Mouse (Mus musculus) spleen, adult 2 months (tissue): ENCODE measurements around the gene Actb. TPM values are rescaled to one million over a fixed set of nuclear protein-coding genes. Genes with fewer than 3 reads are reported as not detected.

Experiments
- DNase-seq, 2 experiments: peaks; one replicate each; pipeline versions ENCODE4 v3.0.0 to v3.0.0-alpha.2; 2012 to 2021; ENCODE audit warnings: low spot score in 2 of 2, low read depth in 1 of 2
- H3K27ac ChIP-seq: fragments of 200-500 bp; 2 replicates; pipeline ENCODE4 v1.5.1; 2012; ENCODE audit warnings: low read length, inconsistent platforms; ENCODE audit not compliant: insufficient read depth
- H3K27me3 ChIP-seq: fragments of 200-500 bp; 2 replicates; pipeline ENCODE4 v1.6.1; 2012; ENCODE audit warnings: mild to moderate bottlenecking, moderate library complexity, low read length, inconsistent platforms; ENCODE audit not compliant: control insufficient read depth, insufficient read depth
- H3K36me3 ChIP-seq: fragments of 200-500 bp; 2 replicates; pipeline ENCODE4 v1.6.1; 2012; ENCODE audit warnings: mild to moderate bottlenecking, low read length, inconsistent platforms; ENCODE audit not compliant: control insufficient read depth, insufficient read depth
- H3K4me1 ChIP-seq: fragments of 200-500 bp; 2 replicates; pipeline ENCODE4 v1.6.1; 2011; ENCODE audit warnings: inconsistent platforms; ENCODE audit not compliant: control insufficient read depth, insufficient read depth, insufficient read length
- H3K4me3 ChIP-seq: fragments of 200-500 bp; 2 replicates; pipeline ENCODE4 v1.5.1; 2011; ENCODE audit warnings: mild to moderate bottlenecking, inconsistent platforms; ENCODE audit not compliant: insufficient read depth, insufficient read length; ENCODE audit errors: extremely low read depth
- CTCF ChIP-seq: fragments of 200-500 bp; IDR thresholded peaks from 2 replicates; pipeline ENCODE4 v1.5.1; 2011; ENCODE audit warnings: mild to moderate bottlenecking, inconsistent platforms; ENCODE audit not compliant: insufficient read depth, insufficient read length, insufficient replicate concordance; ENCODE audit errors: extremely low read depth
- POLR2A ChIP-seq: fragments of 200-500 bp; IDR thresholded peaks from 2 replicates; pipeline ENCODE4 v1.6.1; 2011; ENCODE audit warnings: low read depth, low read length, inconsistent platforms
- WGBS: fragments of 180-500 bp; shearing (Covaris S2); methylation state at CpG from one replicate; pipeline ENCODE4 v1.1.7; 2018; 5-methylcytosine and 5-hydroxymethylcytosine counted together
- polyA plus RNA-seq: library from polyadenylated mRNA; depleted of rRNA; stranded (reverse); fragments of >200 nt; gene quantifications from 2 replicates; pipeline ENCODE4 v1.2.3, GENCODE M21; 2012

Actb gene
- polyA plus RNA-seq, 1 experiment: 6,692 TPM

DNA sequence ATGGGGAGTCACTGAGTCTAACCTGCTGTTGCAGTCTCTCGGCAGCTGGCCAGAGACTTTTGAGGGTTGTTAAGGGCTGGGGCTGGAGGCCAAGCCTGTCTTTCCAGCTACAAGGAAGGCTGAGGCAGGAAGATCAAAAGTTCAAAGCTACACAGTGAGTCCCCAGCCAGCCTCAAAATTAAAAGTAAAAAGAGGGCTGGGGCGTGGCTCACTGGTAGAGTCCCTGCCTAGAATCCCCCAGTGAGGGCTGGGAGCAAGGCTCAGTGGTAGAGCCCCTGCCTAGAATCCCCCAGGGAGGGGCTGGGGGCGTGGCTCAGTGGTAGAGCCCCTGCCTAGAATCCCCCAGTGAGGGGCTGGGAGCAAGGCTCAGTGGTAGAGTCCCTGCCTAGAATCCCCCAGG is 17.2 kb upstream of the Actb start:
- no peak for TF ChIP-seq CTCF
- TF ChIP-seq POLR2A: no peak
- Histone ChIP-seq H3K4me1 (peaks cover 43% of the 10 kb centered on the region; the same call in 1 of the 2 replicates), H3K36me3 (no peaks in the 10 kb centered on the region), H3K27me3 (no peaks in the 10 kb centered on the region), H3K4me3 (no peak overlapping the region), H3K27ac (no peak overlapping the region)
- 55% methylated on average over 3 of the region's 3 CpGs for WGBS
- no peak for DNase-seq

DNA sequence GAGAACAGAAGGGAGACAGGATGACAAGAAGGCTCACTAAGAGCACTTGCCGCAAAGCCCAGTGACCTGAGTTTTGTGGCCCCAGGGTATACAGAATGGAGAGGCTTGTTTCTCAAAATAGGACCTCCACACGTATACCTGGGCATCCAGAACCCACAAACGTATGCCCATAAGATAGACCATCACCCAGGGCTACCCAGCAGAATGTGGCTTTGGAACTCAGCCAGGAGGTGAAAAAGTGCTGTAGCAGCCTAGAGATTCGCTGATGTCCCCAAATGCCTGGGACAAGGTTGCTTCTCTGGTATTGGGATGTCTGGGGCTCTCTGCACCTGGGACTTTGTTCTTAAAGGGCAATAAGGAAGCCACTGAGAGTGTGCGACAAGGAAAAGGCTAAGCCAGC is 15.7 kb upstream of the Actb start:
- no peaks in the 10 kb centered on the region for H3K36me3 ChIP-seq
- DNase-seq: no peak
- no peak overlapping the region for H3K4me3 ChIP-seq
- 72% methylated on average over 5 of the region's 5 CpGs for WGBS
- TF ChIP-seq POLR2A (no peak), CTCF (no peak)
- peaks cover 35% of the 10 kb centered on the region; the same call in 1 of the 2 replicates for H3K4me1 ChIP-seq
- H3K27ac ChIP-seq: no peak overlapping the region; the same call in 1 of the 2 replicates
- no peaks in the 10 kb centered on the region for H3K27me3 ChIP-seq

DNA sequence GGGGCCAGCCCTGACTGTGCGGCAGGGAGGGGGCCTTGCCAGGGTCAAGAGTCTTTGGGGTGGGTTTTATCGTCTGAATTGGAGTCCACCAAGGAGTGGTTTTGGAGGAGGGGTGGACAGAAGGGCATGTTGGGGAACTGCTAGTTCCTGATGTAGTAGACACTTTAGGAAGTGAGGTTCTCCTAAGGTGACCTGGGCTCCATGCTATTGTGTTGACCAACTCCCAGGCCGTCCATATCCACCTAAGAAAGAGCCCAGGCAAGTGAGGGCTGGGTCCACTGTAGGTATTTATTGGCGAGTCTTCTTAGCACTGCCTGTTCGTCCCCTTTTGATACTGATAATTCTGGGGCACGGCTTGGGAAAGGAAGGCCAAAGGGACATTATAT is 14.5 kb upstream of the Actb start:
- DNase-seq: no peak
- TF ChIP-seq CTCF (no peak), POLR2A (no peak)
- 41% methylated on average over 6 of the region's 6 CpGs for WGBS
- H3K4me3 ChIP-seq: peak overlapping the region; percentile 25; the same call in 1 of the 2 replicates
- no peaks in the 10 kb centered on the region for H3K27me3 ChIP-seq
- H3K27ac ChIP-seq: peak overlapping the region; percentile 93
- no peaks in the 10 kb centered on the region for H3K36me3 ChIP-seq
- H3K4me1 ChIP-seq: peaks cover 24% of the 10 kb centered on the region; the same call in 1 of the 2 replicates

DNA sequence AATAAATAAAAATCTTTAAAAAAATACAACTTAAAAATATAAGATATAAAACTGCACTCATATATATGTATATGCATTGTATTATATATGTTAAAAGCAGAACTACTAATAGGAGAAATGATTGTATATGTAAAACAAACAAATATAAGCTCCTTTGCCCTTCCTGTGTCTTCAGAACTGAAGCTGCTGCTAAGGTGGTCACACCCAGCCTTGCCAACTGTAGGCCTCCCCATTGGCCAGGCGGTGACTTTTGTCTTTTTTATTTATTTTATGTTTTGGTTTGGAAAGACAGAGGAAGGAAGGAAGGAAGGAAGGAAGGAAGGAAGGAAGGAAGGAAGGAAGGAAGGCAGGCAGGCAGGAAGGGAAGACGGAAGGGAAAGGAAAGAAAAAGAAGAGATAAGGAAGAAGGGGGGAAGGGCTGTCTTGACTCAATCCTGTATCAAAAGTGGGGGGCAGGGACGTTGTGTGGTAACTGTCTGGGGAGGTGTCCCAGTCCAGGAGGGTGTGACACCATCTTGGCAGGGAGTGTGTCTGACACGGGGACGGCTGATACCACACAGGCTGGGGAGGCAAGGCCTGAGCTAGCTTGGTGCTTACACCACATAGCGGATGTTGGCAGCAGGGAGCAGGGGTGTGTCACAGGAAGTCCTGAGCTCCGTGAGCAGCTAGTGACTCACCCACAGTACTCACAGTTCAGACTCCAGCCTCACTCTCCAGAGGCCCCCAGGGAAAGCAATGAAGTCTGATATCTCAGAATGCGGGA is 13.9 kb upstream of the Actb start:
- no peak for TF ChIP-seq CTCF
- TF ChIP-seq POLR2A: no peak; the same call in 1 of the 2 replicates
- H3K4me3 ChIP-seq: peak overlapping the region; percentile 25; the same call in 1 of the 2 replicates
- DNase-seq: peak; percentile 80 to 81
- 12% methylated on average over 8 of the region's 8 CpGs for WGBS
- no peaks in the 10 kb centered on the region for H3K27me3 ChIP-seq
- H3K4me1 ChIP-seq: peaks cover 19% of the 10 kb centered on the region; the same call in 1 of the 2 replicates
- no peaks in the 10 kb centered on the region for H3K36me3 ChIP-seq
- H3K27ac ChIP-seq: peak overlapping the region; percentile 93

- no peaks in the 10 kb centered on the region for H3K36me3 ChIP-seq
- no peaks in the 10 kb centered on the region for H3K27me3 ChIP-seq
- peaks cover 24% of the 10 kb centered on the region for H3K4me1 ChIP-seq
- no peak overlapping the region for H3K4me3 ChIP-seq
- WGBS: 97% methylated on average over 8 of the region's 8 CpGs
- DNase-seq: no peak
- TF ChIP-seq POLR2A: no peak
- no peak for TF ChIP-seq CTCF
- no peak overlapping the region for H3K27ac ChIP-seq
Measured at GRCm38 (mm10) chr5:142917402-142917801, 10.8 kb upstream of the Actb start.

- H3K27me3 ChIP-seq: no peaks in the 10 kb centered on the region
- no peaks in the 10 kb centered on the region for H3K36me3 ChIP-seq
- H3K27ac ChIP-seq: no peak overlapping the region
- no peak for DNase-seq
- 71% methylated on average over 7 of the region's 7 CpGs for WGBS
- TF ChIP-seq POLR2A: no peak
- TF ChIP-seq CTCF: no peak
- H3K4me1 ChIP-seq: peaks cover 28% of the 10 kb centered on the region
- no peak overlapping the region for H3K4me3 ChIP-seq
Measured at GRCm38 (mm10) chr5:142916593-142916992, 10.0 kb upstream of the Actb start.

- H3K4me1 ChIP-seq: peaks cover 30% of the 10 kb centered on the region
- DNase-seq: no peak
- 89% methylated on average over 11 of the region's 11 CpGs for WGBS
- TF ChIP-seq POLR2A (no peak), CTCF (no peak)
- H3K4me3 ChIP-seq: no peak overlapping the region
- no peaks in the 10 kb centered on the region for H3K27me3 ChIP-seq
- H3K27ac ChIP-seq: no peak overlapping the region
- no peaks in the 10 kb centered on the region for H3K36me3 ChIP-seq
Measured at GRCm38 (mm10) chr5:142915231-142915630, 8.7 kb upstream of the Actb start.
